8 mouse cellular contexts compared by ENCODE assay signal in genomic region chr15:97784561-97785161, GRCm38 (mm10). TPM values are rescaled to one million over a fixed set of nuclear protein-coding genes. Genes with fewer than 3 reads are reported as not detected.
DNase-seq lines count a peak whose midpoint lies in the region; ATAC-seq lines count a peak whose summit lies in the region.

No protein-coding gene starts in this region.

- peak overlapping the region; percentile 74 for H3K4me3 ChIP-seq in hindbrain, embryonic 15.5 days

- no peaks in the 10 kb centered on the region for H3K9me3 ChIP-seq in hindbrain, embryonic 15.5 days

- no peak for DNase-seq in frontal cortex, postnatal 14 days (ENCODE audit: low spot score in 2 of 2)
- peak; percentile 71 for DNase-seq in 3134 (ENCODE audit: extremely low read depth, insufficient read length, low spot score)
- peak; percentile 69 for DNase-seq in cerebellum, adult 9-10 months
- DNase-seq in embryo, embryonic 10 days (ENCODE audit: low spot score): no peak
- no peak for DNase-seq in retina, postnatal 1 day

- peak overlapping the region; percentile 60 for H3K4me2 ChIP-seq in hindbrain, embryonic 15.5 days

- no peaks in the 10 kb centered on the region for H3K36me3 ChIP-seq in hindbrain, embryonic 15.5 days

- WGBS in hindbrain, embryonic 15.5 days: 5% methylated on average over 41 of the region's 45 CpGs

- H3K27ac ChIP-seq in hindbrain, embryonic 15.5 days (replicated peaks): peak overlapping the region; percentile 65

- peaks cover 12% of the 10 kb centered on the region; the same call in 1 of the 2 replicates for H3K27me3 ChIP-seq in hindbrain, embryonic 15.5 days

- ATAC-seq in frontal cortex, adult (ENCODE audit: low TSS enrichment): peak; percentile 12; the same call in 1 of the 2 replicates
- peak; percentile 49 for ATAC-seq in hindbrain, embryonic 15.5 days (ENCODE audit: low FRiP score, low read depth)
- peak; percentile 4 for ATAC-seq in megakaryocyte, adult 5-6 weeks (ENCODE audit: poor library complexity, severe bottlenecking)

- peak overlapping the region; percentile 87 for H3K9ac ChIP-seq in hindbrain, embryonic 15.5 days

- H3K4me1 ChIP-seq in hindbrain, embryonic 15.5 days (replicated peaks): peaks cover 52% of the 10 kb centered on the region

RNA-seq across cellular contexts. Expression of gene Slc48a1, which starts 6.3 kb away (rescaled TPM):
- polyA plus RNA-seq in hindbrain, embryonic 15.5 days (2015; fragmentation: Nextera tagmentation; extraction: Ambion mirVana): 93.1 and 97.5 TPM in 2 replicates
- total RNA-seq in megakaryocyte, adult 5-6 weeks (2015): 42.3 and 47.1 TPM in 2 replicates
- 33.1 and 33.5 TPM in 2 replicates for total RNA-seq in megakaryocyte, adult 5-6 weeks (2017)

RNA-seq across cellular contexts. Expression of gene Rapgef3, which starts 16.9 kb away (rescaled TPM):
- 15.3 and 15.5 TPM in 2 replicates for polyA plus RNA-seq in hindbrain, embryonic 15.5 days (2015; fragmentation: Nextera tagmentation; extraction: Ambion mirVana)
- total RNA-seq in megakaryocyte, adult 5-6 weeks (2015): 0.02 TPM in 1 of 2 replicates, not detected in the other
- 1.2 and 1.4 TPM in 2 replicates for total RNA-seq in megakaryocyte, adult 5-6 weeks (2017)

RNA-seq across cellular contexts. Expression of gene Endou, which starts 53.5 kb away (rescaled TPM):
- polyA plus RNA-seq in hindbrain, embryonic 15.5 days (2015; fragmentation: Nextera tagmentation; extraction: Ambion mirVana): 0.30 and 0.38 TPM in 2 replicates
- 0.21 TPM in 1 of 2 replicates, not detected in the other for total RNA-seq in megakaryocyte, adult 5-6 weeks (2015)
- 0.40 and 0.81 TPM in 2 replicates for total RNA-seq in megakaryocyte, adult 5-6 weeks (2017)

RNA-seq across cellular contexts. Expression of gene Hdac7, which starts 59.6 kb away (rescaled TPM):
- 25.5 and 28.1 TPM in 2 replicates for polyA plus RNA-seq in hindbrain, embryonic 15.5 days (2015; fragmentation: Nextera tagmentation; extraction: Ambion mirVana)
- 15.6 and 17.2 TPM in 2 replicates for total RNA-seq in megakaryocyte, adult 5-6 weeks (2015)
- total RNA-seq in megakaryocyte, adult 5-6 weeks (2017): 5.7 and 6.2 TPM in 2 replicates

Comparison
In these comparisons a context has a peak if more than half of its experiments do, and no peak if none do; other contexts are left out.
1. DNase-seq: peak in 3134 (single experiment) and cerebellum, adult 9-10 months (single experiment); none in frontal cortex, postnatal 14 days (0 of 2), embryo, embryonic 10 days (single experiment) and retina, postnatal 1 day (single experiment).
2. Peak in every context shown above with its lines, with median percentiles within 50 percentile points of each other: ATAC-seq.